Mouse (Mus musculus): ENCODE data around the gene Gbp9. TPM values are rescaled to one million over a fixed set of nuclear protein-coding genes. Genes with fewer than 3 reads are reported as not detected.
"Not testable (repeated sequence)": the region's sequence is repeated elsewhere in the genome, so short reads cannot be mapped to it uniquely, and the experiment has no call there.

The Gbp9 gene
- polyA plus RNA-seq, 1 experiment from 2014 or later = 2.7 TPM

- no peak for ATAC-seq (ENCODE audit: insufficient read depth, low FRiP score, low read depth)
Observed at GRCm38 (mm10) chr5:105114696-105115095, 24.6 kb downstream of the Gbp9 start.

DNA sequence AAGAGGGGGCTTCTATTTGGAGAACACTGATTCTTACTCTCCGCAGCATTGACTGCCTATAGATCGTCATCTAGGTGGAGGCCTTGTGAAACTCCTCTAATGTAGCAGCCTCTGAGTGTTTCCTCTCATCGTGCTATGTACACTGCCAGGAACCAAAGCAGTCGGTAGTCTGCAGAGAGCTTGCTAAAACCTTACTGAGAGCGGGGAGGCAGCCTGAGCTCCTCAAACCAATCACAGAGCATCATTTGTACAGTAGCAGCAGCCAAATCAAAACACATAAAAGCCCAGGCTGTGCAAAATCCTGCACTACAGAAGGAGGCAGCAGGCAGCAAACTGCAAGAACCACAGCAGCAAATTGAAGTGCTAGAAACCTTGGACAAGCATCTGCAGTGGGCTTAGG, 25.7 kb downstream of the Gbp9 start:
- 87% methylated on average over 5 of the region's 5 CpGs for WGBS
- Histone ChIP-seq H3K27me3 (replicated peaks) (no peaks in the 10 kb centered on the region), H3K4me1 (no peaks in the 10 kb centered on the region), H3K36me3 (no peaks in the 10 kb centered on the region), H3K27ac (no peak overlapping the region), H3K4me2 (no peak overlapping the region), H3K4me3 (replicated peaks) (no peak overlapping the region), H3K9me3 (no peaks in the 10 kb centered on the region), H3K9ac (no peak overlapping the region)
- no peak for ATAC-seq (ENCODE audit: insufficient read depth, low FRiP score, low read depth)

More at GRCm38 (mm10) chr5:105114696-105115095, 24.6 kb downstream of the Gbp9 start:
- Histone ChIP-seq H3K4me3 (replicated peaks) (no peak overlapping the region), H3K9me3 (no peaks in the 10 kb centered on the region), H3K9ac (no peak overlapping the region), H3K4me1 (no peaks in the 10 kb centered on the region), H3K36me3 (no peaks in the 10 kb centered on the region), H3K27me3 (replicated peaks) (no peaks in the 10 kb centered on the region), H3K4me2 (no peak overlapping the region), H3K27ac (no peak overlapping the region)
- 82% methylated on average over 2 of the region's 2 CpGs for WGBS

- H3K4me2 ChIP-seq; H3K9me3 ChIP-seq; H3K27me3 ChIP-seq (replicated peaks); H3K4me1 ChIP-seq; H3K4me3 ChIP-seq (replicated peaks); H3K9ac ChIP-seq; H3K36me3 ChIP-seq: not testable (repeated sequence)
- WGBS = 6% methylated on average over 4 of the region's 4 CpGs
- peak overlapping the region; percentile 44; the same call in 1 of the 2 replicates for H3K27ac ChIP-seq
- peak; percentile 66 for ATAC-seq (ENCODE audit: insufficient read depth, low FRiP score, low read depth)
Observed at GRCm38 (mm10) chr5:105110271-105110852, 29.0 kb downstream of the Gbp9 start.

- not testable (repeated sequence) for H3K4me3 ChIP-seq (replicated peaks); ATAC-seq (ENCODE audit: insufficient read depth, low FRiP score, low read depth); H3K9ac ChIP-seq; H3K27me3 ChIP-seq (replicated peaks); H3K36me3 ChIP-seq; H3K4me2 ChIP-seq; H3K4me1 ChIP-seq; H3K9me3 ChIP-seq
- 33% methylated on average over 1 of the region's 1 CpGs for WGBS
- H3K27ac ChIP-seq = peak overlapping the region; percentile 44; the same call in 1 of the 2 replicates
Observed at GRCm38 (mm10) chr5:105109775-105110174, 29.6 kb downstream of the Gbp9 start.

- not testable (repeated sequence) for ATAC-seq (ENCODE audit: insufficient read depth, low FRiP score, low read depth); H3K36me3 ChIP-seq; H3K4me3 ChIP-seq (replicated peaks); H3K27me3 ChIP-seq (replicated peaks); H3K9me3 ChIP-seq; H3K4me1 ChIP-seq; H3K9ac ChIP-seq; H3K4me2 ChIP-seq; H3K27ac ChIP-seq
- 87% methylated on average over 2 of the region's 2 CpGs for WGBS
Observed at GRCm38 (mm10) chr5:105105689-105106088, 33.6 kb downstream of the Gbp9 start.

GRCm38 (mm10) chr5:105081900-105082299, 57.4 kb downstream of the Gbp9 start:
- ATAC-seq (ENCODE audit: insufficient read depth, low FRiP score, low read depth) = no peak
- Histone ChIP-seq H3K9me3 (no peaks in the 10 kb centered on the region), H3K9ac (no peak overlapping the region), H3K4me1 (no peaks in the 10 kb centered on the region), H3K4me2 (no peak overlapping the region), H3K4me3 (replicated peaks) (no peak overlapping the region), H3K27ac (no peak overlapping the region), H3K27me3 (replicated peaks) (no peaks in the 10 kb centered on the region), H3K36me3 (no peaks in the 10 kb centered on the region)

GRCm38 (mm10) chr5:105068356-105068755, 71.0 kb downstream of the Gbp9 start:
- H3K9ac ChIP-seq; H3K4me3 ChIP-seq (replicated peaks); H3K4me2 ChIP-seq; H3K27ac ChIP-seq; H3K36me3 ChIP-seq; H3K9me3 ChIP-seq; ATAC-seq (ENCODE audit: insufficient read depth, low FRiP score, low read depth); H3K27me3 ChIP-seq (replicated peaks); H3K4me1 ChIP-seq: not testable (repeated sequence)

- H3K9ac ChIP-seq; H3K36me3 ChIP-seq; H3K4me1 ChIP-seq; ATAC-seq (ENCODE audit: insufficient read depth, low FRiP score, low read depth); H3K4me2 ChIP-seq; H3K27ac ChIP-seq; H3K4me3 ChIP-seq (replicated peaks); H3K9me3 ChIP-seq; H3K27me3 ChIP-seq (replicated peaks): not testable (repeated sequence)
- WGBS = 58% methylated on average over 2 of the region's 2 CpGs
Observed at GRCm38 (mm10) chr5:105064443-105064842, 74.9 kb downstream of the Gbp9 start.

DNA sequence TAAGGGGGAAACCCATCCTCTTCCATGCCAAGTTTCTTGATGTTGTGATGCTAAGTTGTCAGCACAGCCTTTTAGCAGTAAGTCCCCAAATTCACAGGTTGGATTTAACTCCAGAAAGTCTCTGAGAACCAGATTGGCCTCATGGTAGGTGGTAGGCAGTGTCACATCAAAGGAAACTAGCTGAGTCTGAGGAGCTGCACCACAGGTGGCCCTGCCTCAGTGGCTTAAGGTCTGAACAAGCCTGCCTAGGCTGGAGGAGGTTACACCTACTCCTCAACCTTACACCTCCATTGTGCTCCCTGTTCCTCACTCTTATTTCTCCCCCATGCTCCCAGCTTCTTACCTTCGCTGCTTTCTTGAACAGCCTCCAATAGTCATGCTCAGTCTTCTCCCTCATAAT, 76.0 kb downstream of the Gbp9 start:
- no peaks in the 10 kb centered on the region for H3K27me3 ChIP-seq (replicated peaks)
- WGBS = 48% methylated on average over 1 of the region's 1 CpGs
- no peak for ATAC-seq (ENCODE audit: insufficient read depth, low FRiP score, low read depth)
- no peak overlapping the region for H3K4me3 ChIP-seq (replicated peaks)
- H3K4me1 ChIP-seq = no peaks in the 10 kb centered on the region
- H3K9me3 ChIP-seq = no peaks in the 10 kb centered on the region
- H3K4me2 ChIP-seq = no peak overlapping the region
- H3K9ac ChIP-seq = no peak overlapping the region
- H3K36me3 ChIP-seq = no peaks in the 10 kb centered on the region
- H3K27ac ChIP-seq = no peak overlapping the region

DNA sequence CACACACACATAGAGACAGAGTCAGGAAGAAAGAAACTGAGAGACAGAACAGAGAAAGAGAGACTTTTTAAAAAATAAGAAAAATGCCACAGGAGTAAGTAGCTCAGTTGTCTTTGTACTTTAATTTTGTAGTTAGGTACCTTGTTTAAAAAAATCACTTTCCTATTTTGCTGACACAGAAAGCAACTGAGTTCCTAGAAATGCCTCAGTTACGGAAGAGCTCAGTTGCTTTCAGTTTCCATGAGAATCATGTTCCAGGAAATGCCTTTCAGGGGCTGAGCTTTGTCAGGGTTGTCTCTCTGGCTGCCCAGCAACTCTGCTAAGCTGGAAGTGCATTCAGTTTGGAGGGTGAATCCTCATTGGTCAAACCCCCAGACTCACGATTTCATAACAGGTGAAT, 76.9 kb downstream of the Gbp9 start:
- 66% methylated on average over 2 of the region's 2 CpGs for WGBS
- H3K4me2 ChIP-seq; H3K9me3 ChIP-seq; H3K4me3 ChIP-seq (replicated peaks); H3K27me3 ChIP-seq (replicated peaks); ATAC-seq (ENCODE audit: insufficient read depth, low FRiP score, low read depth); H3K4me1 ChIP-seq; H3K36me3 ChIP-seq; H3K27ac ChIP-seq; H3K9ac ChIP-seq: not testable (repeated sequence)

GRCm38 (mm10) chr5:105060224-105060623, 79.1 kb downstream of the Gbp9 start:
- WGBS = 100% methylated on average over 2 of the region's 2 CpGs
- H3K9ac ChIP-seq = no peak overlapping the region
- no peak overlapping the region for H3K4me2 ChIP-seq
- H3K27ac ChIP-seq = no peak overlapping the region
- no peaks in the 10 kb centered on the region for H3K4me1 ChIP-seq
- H3K9me3 ChIP-seq = no peaks in the 10 kb centered on the region
- H3K36me3 ChIP-seq = no peaks in the 10 kb centered on the region
- H3K4me3 ChIP-seq (replicated peaks) = no peak overlapping the region
- H3K27me3 ChIP-seq (replicated peaks) = no peaks in the 10 kb centered on the region
- ATAC-seq (ENCODE audit: insufficient read depth, low FRiP score, low read depth) = no peak

DNA sequence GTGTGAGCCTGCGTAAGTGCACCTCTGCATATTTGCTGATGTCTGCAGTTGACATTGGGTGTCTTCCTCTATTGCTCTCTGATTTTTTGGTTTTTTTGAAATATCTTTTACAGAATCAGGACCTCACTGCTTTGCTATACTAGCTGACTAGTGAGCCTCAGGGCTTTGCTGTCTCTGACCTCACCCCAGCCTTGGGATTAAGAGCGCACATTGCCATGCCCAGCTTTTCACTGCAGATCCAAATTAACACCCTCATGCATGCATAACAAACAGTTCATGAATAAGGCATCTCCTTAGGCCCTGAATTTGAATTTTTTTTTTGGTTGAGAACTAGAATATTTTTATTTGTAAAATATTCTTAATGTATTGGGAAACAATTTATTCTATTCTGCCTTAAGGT, 84.1 kb downstream of the Gbp9 start:
- Histone ChIP-seq H3K27me3 (replicated peaks) (no peaks in the 10 kb centered on the region), H3K4me1 (no peaks in the 10 kb centered on the region), H3K4me2 (no peak overlapping the region), H3K9me3 (no peaks in the 10 kb centered on the region), H3K36me3 (no peaks in the 10 kb centered on the region), H3K27ac (no peak overlapping the region), H3K4me3 (replicated peaks) (no peak overlapping the region), H3K9ac (no peak overlapping the region)
- ATAC-seq (ENCODE audit: insufficient read depth, low FRiP score, low read depth) = no peak
- WGBS = 90% methylated on average over 2 of the region's 2 CpGs

DNA sequence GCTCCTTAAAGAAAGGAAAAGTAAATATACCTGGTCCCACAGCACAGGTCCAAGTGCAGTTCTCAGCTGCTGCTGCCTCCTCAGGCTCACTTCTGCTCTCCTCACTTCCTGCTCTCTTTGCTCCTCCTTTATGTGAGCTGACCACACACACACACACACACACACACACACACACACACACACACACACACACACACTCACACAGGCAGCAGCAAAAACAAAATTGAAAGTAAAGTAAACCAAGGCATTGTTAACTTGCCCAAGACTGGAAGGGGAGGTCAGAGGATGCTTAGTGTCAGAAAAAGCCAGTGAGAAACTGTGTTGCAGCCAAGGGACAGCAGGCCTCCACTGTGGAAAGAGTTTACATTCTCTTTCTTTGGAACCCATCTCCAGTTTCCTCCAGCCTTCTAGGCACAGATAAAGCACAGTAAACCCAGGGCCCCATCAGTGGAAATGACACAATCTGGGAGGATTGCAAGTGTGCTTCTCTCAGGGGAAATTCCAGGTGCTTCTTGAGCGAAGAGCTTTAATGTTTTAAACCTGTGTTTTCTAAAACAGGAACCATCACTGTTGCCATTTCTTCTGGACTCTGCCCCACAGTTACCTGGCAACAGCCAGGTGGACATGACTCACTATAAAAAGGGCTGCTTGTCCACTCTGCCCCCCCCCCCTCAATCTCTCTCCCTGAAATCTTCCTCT, 85.7 kb downstream of the Gbp9 start:
- 79% methylated on average over 1 of the region's 1 CpGs for WGBS
- not testable (repeated sequence) for H3K9ac ChIP-seq; H3K4me2 ChIP-seq; H3K4me1 ChIP-seq; H3K9me3 ChIP-seq; H3K4me3 ChIP-seq (replicated peaks); H3K27me3 ChIP-seq (replicated peaks); H3K27ac ChIP-seq; H3K36me3 ChIP-seq; ATAC-seq (ENCODE audit: insufficient read depth, low FRiP score, low read depth)

Data from stomach, embryonic 15.5 days (tissue).